15 mouse cellular contexts compared by ENCODE assay signal in genomic region chr7:89051240-89051639, GRCm38 (mm10).
DNase-seq lines count a peak whose midpoint lies in the region; ATAC-seq lines count a peak whose summit lies in the region.
"Had no signal": no experiment of that assay in that cellular context is flagged by ENCODE, and none has a peak within 500 bp of the region (broad histone marks: within the 10 kb centered on the region; RNA-seq: fewer than 3 reads in every experiment).

No protein-coding gene starts in this region.

- no peaks in the 10 kb centered on the region for H3K27me3 ChIP-seq in neural tube, embryonic 12.5 days (replicated peaks)
- H3K27me3 ChIP-seq: heart, embryonic 15.5 days; midbrain, embryonic 12.5 days had no signal

- peak; percentile 33; the same call in 1 of the 2 replicates for ATAC-seq in neural tube, embryonic 12.5 days (ENCODE audit: low FRiP score, low read depth)
- ATAC-seq: intestine, postnatal 0 days had no signal

- no peak overlapping the region for H3K27ac ChIP-seq in neural tube, embryonic 12.5 days
- H3K27ac ChIP-seq: heart, embryonic 15.5 days; limb, embryonic 10.5 days; midbrain, embryonic 12.5 days had no signal

- no peaks in the 10 kb centered on the region for H3K36me3 ChIP-seq in neural tube, embryonic 12.5 days
- H3K36me3 ChIP-seq: heart, embryonic 15.5 days; limb, embryonic 10.5 days; midbrain, embryonic 12.5 days had no signal

- intact Hi-C loops in left cerebral cortex, postnatal 25 days (cut with DNase I) = no loop called here

- H3K4me3 ChIP-seq in neural tube, embryonic 12.5 days = no peak overlapping the region
- H3K4me3 ChIP-seq: heart, embryonic 15.5 days; limb, embryonic 10.5 days; midbrain, embryonic 12.5 days had no signal

- peak; percentile 11 to 33 for DNase-seq in frontal cortex, postnatal 36 days (ENCODE audit: low spot score in 2 of 2)
- DNase-seq in frontal cortex, postnatal 10 days (ENCODE audit: low spot score in 2 of 2) = no peak
- no peak for DNase-seq in neural tube, embryonic 10.5 days (ENCODE audit: extremely low spot score, low spot score)
- peak; percentile 23 to 52 for DNase-seq in left cerebral cortex, postnatal 25 days (ENCODE audit: low spot score in 2 of 2)
- no peak for DNase-seq in testis, postnatal 14 days (ENCODE audit: low spot score)
- DNase-seq in thymus, postnatal 10 days (ENCODE audit: low spot score in 2 of 2) = no peak
- DNase-seq: cerebellum, postnatal 36 days; gastrocnemius, postnatal 10 days; lung, adult 18-20 months; thymus, adult 18-20 months had no signal

- H3K9me3 ChIP-seq in neural tube, embryonic 12.5 days = no peaks in the 10 kb centered on the region
- H3K9me3 ChIP-seq: heart, embryonic 15.5 days; limb, embryonic 10.5 days; midbrain, embryonic 12.5 days had no signal

- H3K4me2 ChIP-seq in neural tube, embryonic 12.5 days (replicated peaks) = no peak overlapping the region
- H3K4me2 ChIP-seq: heart, embryonic 15.5 days; midbrain, embryonic 12.5 days had no signal

- no peak overlapping the region for H3K9ac ChIP-seq in neural tube, embryonic 12.5 days
- H3K9ac ChIP-seq: heart, embryonic 15.5 days; midbrain, embryonic 12.5 days had no signal

- 68% methylated on average over 5 of the region's 5 CpGs for WGBS in neural tube, embryonic 12.5 days

- H3K4me1 ChIP-seq in neural tube, embryonic 12.5 days = no peaks in the 10 kb centered on the region
- H3K4me1 ChIP-seq: heart, embryonic 15.5 days; limb, embryonic 10.5 days; midbrain, embryonic 12.5 days had no signal

Comparison
In these comparisons a context has a peak if more than half of its experiments do, and no peak if none do; other contexts are left out.
1. DNase-seq: peak in frontal cortex, postnatal 36 days (2 of 2) and left cerebral cortex, postnatal 25 days (2 of 2); none in frontal cortex, postnatal 10 days (0 of 2), neural tube, embryonic 10.5 days (single experiment), testis, postnatal 14 days (single experiment) and thymus, postnatal 10 days (0 of 2).